Mouse (Mus musculus): ENCODE data around the gene Gabpa.

GRCm38 (mm10) chr16:84793401-84793800 lies 41.3 kb upstream of the Gabpa start:
- no peak for TF ChIP-seq CTCF (IDR thresholded peaks at IDR 0.05; ENCODE audit: low read depth, low read length)
- TF ChIP-seq GATA1 (IDR thresholded peaks at IDR 0.05; ENCODE audit: borderline replicate concordance, low read length), result no peak
- TF ChIP-seq POLR2AphosphoS5 (IDR thresholded peaks at IDR 0.05; ENCODE audit: insufficient replicate concordance, low read depth, low read length), result no peak
